Mouse (Mus musculus) olfactory bulb, adult 2 months (tissue): ENCODE data around the gene Mrgprd.

ENCODE experiments used
- CTCF ChIP-seq: fragments of 200-500 bp; IDR thresholded peaks from 2 replicates; pipeline ENCODE4 v1.5.1; 2012; ENCODE audit warnings: low read depth, mild to moderate bottlenecking, low read length, moderate library complexity; ENCODE audit not compliant: insufficient read depth
- POLR2A ChIP-seq: fragments of 200-500 bp; IDR thresholded peaks from 2 replicates; pipeline ENCODE4 v1.6.1; 2012; ENCODE audit warnings: mild to moderate bottlenecking, low read depth, low read length, moderate library complexity; ENCODE audit not compliant: insufficient read depth

- no peak for TF ChIP-seq POLR2A
- TF ChIP-seq CTCF, result no peak
Measured at GRCm38 (mm10) chr7:145334428-145335027, 19.9 kb downstream of the Mrgprd start.
